Mouse (Mus musculus) midbrain, embryonic 12.5 days (tissue): ENCODE measurements at regions not wholly inside any gene's neighbourhood (a gene's known extent, or its start where the extent isn't known, plus 50 kb on each side); places are given as distances from the start of the nearest gene placed in this dataset.

Experiments used
- ATAC-seq: fragments of 200-750 bp; cut with Nextera tagmentation; 2 replicates; pipeline ENCODE4 v1.8.0; 2017; ENCODE audit warnings: low read depth, moderate TSS enrichment, moderate library complexity; ENCODE audit not compliant: low FRiP score
- H3K27ac ChIP-seq: fragments of 300-500 bp; sonication (generic); replicated peaks from 2 replicates; pipeline ENCODE4 v1.5.1; 2016; ENCODE audit warnings: mild to moderate bottlenecking
- H3K27me3 ChIP-seq: fragments of 300-500 bp; sonication (generic); 2 replicates; pipeline ENCODE4 v1.6.1; 2016; ENCODE audit warnings: mild to moderate bottlenecking
- H3K36me3 ChIP-seq: fragments of 300-500 bp; sonication (generic); 2 replicates; pipeline ENCODE4 v1.6.1; 2016
- H3K4me1 ChIP-seq: fragments of 300-500 bp; sonication (generic); 2 replicates; pipeline ENCODE4 v1.6.1; 2016
- H3K4me2 ChIP-seq: fragments of 300-500 bp; sonication (generic); replicated peaks from 2 replicates; pipeline ENCODE4 v1.6.1; 2016; ENCODE audit warnings: mild to moderate bottlenecking, moderate library complexity
- H3K4me3 ChIP-seq: fragments of 300-500 bp; sonication (generic); 2 replicates; pipeline ENCODE4 v1.5.1; 2016; ENCODE audit warnings: mild to moderate bottlenecking
- H3K9ac ChIP-seq: fragments of 300-500 bp; sonication (generic); replicated peaks from 2 replicates; pipeline ENCODE4 v1.6.1; 2016; ENCODE audit warnings: mild to moderate bottlenecking, moderate library complexity
- H3K9me3 ChIP-seq: fragments of 300-500 bp; sonication (generic); 2 replicates; pipeline ENCODE4 v1.6.1; 2016; ENCODE audit warnings: mild to moderate bottlenecking
- WGBS: fragments of 180-500 bp; shearing (Covaris S2); methylation state at CpG from one replicate; pipeline ENCODE4 v1.1.7; 2016; 5-methylcytosine and 5-hydroxymethylcytosine counted together

GRCm38 (mm10) chr14:99366281-99366987 is 67.9 kb downstream of the Klf5 start:
- Histone ChIP-seq H3K9ac (no peak overlapping the region), H3K36me3 (no peaks in the 10 kb centered on the region), H3K4me3 (peak overlapping the region; percentile 21), H3K9me3 (no peaks in the 10 kb centered on the region), H3K27ac (peak overlapping the region; percentile 63), H3K27me3 (peaks cover 8% of the 10 kb centered on the region; the same call in 1 of the 2 replicates), H3K4me1 (peaks cover 17% of the 10 kb centered on the region), H3K4me2 (peak overlapping the region; percentile 43)
- peak; percentile 95 for ATAC-seq
- 20% methylated on average over 21 of the region's 21 CpGs for WGBS

- no peaks in the 10 kb centered on the region for H3K9me3 ChIP-seq
- peaks cover 8% of the 10 kb centered on the region; the same call in 1 of the 2 replicates for H3K27me3 ChIP-seq
- peak; percentile 53 for ATAC-seq
- H3K4me3 ChIP-seq = 0 out of 2 replicates have a peak overlapping the region, but pooled peaks have one; percentile 21
- peaks cover 17% of the 10 kb centered on the region for H3K4me1 ChIP-seq
- H3K36me3 ChIP-seq = no peaks in the 10 kb centered on the region
- H3K27ac ChIP-seq = peak overlapping the region; percentile 63
- H3K9ac ChIP-seq = no peak overlapping the region
- 25% methylated on average over 11 of the region's 11 CpGs for WGBS
- H3K4me2 ChIP-seq = peak overlapping the region; percentile 43
These were observed 68.6 kb downstream of the Klf5 start for GRCm38 (mm10) chr14:99366996-99367555.

- Histone ChIP-seq H3K4me2 (no peak overlapping the region), H3K9ac (no peak overlapping the region), H3K9me3 (no peaks in the 10 kb centered on the region), H3K27me3 (peaks cover 8% of the 10 kb centered on the region; the same call in 1 of the 2 replicates), H3K4me1 (peaks cover 17% of the 10 kb centered on the region), H3K36me3 (no peaks in the 10 kb centered on the region), H3K27ac (no peak overlapping the region), H3K4me3 (no peak overlapping the region)
- ATAC-seq = no peak
- WGBS = 86% methylated on average over 5 of the region's 5 CpGs
These were observed 70.9 kb downstream of the Klf5 start for GRCm38 (mm10) chr14:99369366-99369765.

- Histone ChIP-seq H3K36me3 (no peaks in the 10 kb centered on the region), H3K27me3 (peaks cover 8% of the 10 kb centered on the region; the same call in 1 of the 2 replicates), H3K27ac (no peak overlapping the region), H3K9me3 (no peaks in the 10 kb centered on the region), H3K4me2 (no peak overlapping the region), H3K4me1 (no peaks in the 10 kb centered on the region), H3K4me3 (no peak overlapping the region), H3K9ac (no peak overlapping the region)
- 78% methylated on average over 4 of the region's 4 CpGs for WGBS
- no peak for ATAC-seq
These were observed 75.2 kb downstream of the Klf5 start for GRCm38 (mm10) chr14:99373682-99374081.

GRCm38 (mm10) chr14:99375040-99375610 is 76.6 kb downstream of the Klf5 start:
- no peak overlapping the region for H3K4me3 ChIP-seq
- no peaks in the 10 kb centered on the region for H3K4me1 ChIP-seq
- H3K27ac ChIP-seq = no peak overlapping the region
- H3K9ac ChIP-seq = no peak overlapping the region
- peaks cover 8% of the 10 kb centered on the region; the same call in 1 of the 2 replicates for H3K27me3 ChIP-seq
- no peak overlapping the region for H3K4me2 ChIP-seq
- no peaks in the 10 kb centered on the region for H3K36me3 ChIP-seq
- ATAC-seq = no peak
- 58% methylated on average over 5 of the region's 5 CpGs for WGBS
- H3K9me3 ChIP-seq = no peaks in the 10 kb centered on the region

GRCm38 (mm10) chr14:99376652-99377502 is 78.4 kb downstream of the Klf5 start:
- H3K4me1 ChIP-seq = no peaks in the 10 kb centered on the region
- H3K27ac ChIP-seq = no peak overlapping the region
- no peak overlapping the region for H3K4me2 ChIP-seq
- no peak overlapping the region for H3K4me3 ChIP-seq
- no peak for ATAC-seq
- WGBS = 87% methylated on average over 11 of the region's 11 CpGs
- no peak overlapping the region for H3K9ac ChIP-seq
- no peaks in the 10 kb centered on the region for H3K36me3 ChIP-seq
- H3K9me3 ChIP-seq = no peaks in the 10 kb centered on the region
- H3K27me3 ChIP-seq = 0 out of 2 replicates have a peak, but pooled peaks cover 3% of the 10 kb centered on the region

GRCm38 (mm10) chr14:99381262-99382017 is 82.9 kb downstream of the Klf5 start:
- no peak for ATAC-seq
- no peak overlapping the region for H3K9ac ChIP-seq
- no peaks in the 10 kb centered on the region for H3K36me3 ChIP-seq
- no peak overlapping the region for H3K4me3 ChIP-seq
- no peak overlapping the region for H3K27ac ChIP-seq
- no peaks in the 10 kb centered on the region for H3K27me3 ChIP-seq
- H3K4me1 ChIP-seq = no peaks in the 10 kb centered on the region
- WGBS = 89% methylated on average over 10 of the region's 10 CpGs
- H3K4me2 ChIP-seq = no peak overlapping the region
- no peaks in the 10 kb centered on the region for H3K9me3 ChIP-seq

GRCm38 (mm10) chr14:99382051-99382450 is 83.6 kb downstream of the Klf5 start:
- H3K4me1 ChIP-seq = no peaks in the 10 kb centered on the region
- 84% methylated on average over 5 of the region's 5 CpGs for WGBS

GRCm38 (mm10) chr14:99383170-99383569 is 84.7 kb downstream of the Klf5 start:
- no peaks in the 10 kb centered on the region for H3K27me3 ChIP-seq
- no peaks in the 10 kb centered on the region for H3K4me1 ChIP-seq
- no peak overlapping the region for H3K4me3 ChIP-seq
- H3K27ac ChIP-seq = no peak overlapping the region
- H3K4me2 ChIP-seq = no peak overlapping the region
- H3K9me3 ChIP-seq = no peaks in the 10 kb centered on the region
- no peak for ATAC-seq
- WGBS = 87% methylated on average over 6 of the region's 6 CpGs
- no peak overlapping the region for H3K9ac ChIP-seq
- H3K36me3 ChIP-seq = no peaks in the 10 kb centered on the region

More at GRCm38 (mm10) chr14:99382051-99382450, 83.6 kb downstream of the Klf5 start:
- Histone ChIP-seq H3K4me2 (no peak overlapping the region), H3K9ac (no peak overlapping the region), H3K27ac (no peak overlapping the region), H3K9me3 (no peaks in the 10 kb centered on the region), H3K27me3 (no peaks in the 10 kb centered on the region), H3K36me3 (no peaks in the 10 kb centered on the region), H3K4me3 (no peak overlapping the region)
- ATAC-seq = no peak

GRCm38 (mm10) chr14:99387581-99387980 is 89.1 kb downstream of the Klf5 start:
- H3K9me3 ChIP-seq = no peaks in the 10 kb centered on the region
- H3K4me3 ChIP-seq = no peak overlapping the region
- H3K9ac ChIP-seq = no peak overlapping the region
- H3K36me3 ChIP-seq = no peaks in the 10 kb centered on the region
- H3K4me1 ChIP-seq = no peaks in the 10 kb centered on the region
- H3K27me3 ChIP-seq = no peaks in the 10 kb centered on the region
- no peak overlapping the region for H3K27ac ChIP-seq
- no peak overlapping the region for H3K4me2 ChIP-seq
- ATAC-seq = no peak
- 95% methylated on average over 6 of the region's 6 CpGs for WGBS

- H3K4me2 ChIP-seq = no peak overlapping the region
- no peak for ATAC-seq
- H3K9ac ChIP-seq = no peak overlapping the region
- H3K4me3 ChIP-seq = no peak overlapping the region
- H3K27ac ChIP-seq = no peak overlapping the region
- H3K9me3 ChIP-seq = no peaks in the 10 kb centered on the region
- no peaks in the 10 kb centered on the region for H3K27me3 ChIP-seq
- H3K36me3 ChIP-seq = no peaks in the 10 kb centered on the region
- WGBS = 90% methylated on average over 5 of the region's 5 CpGs
- no peaks in the 10 kb centered on the region for H3K4me1 ChIP-seq
These were observed 90.8 kb downstream of the Klf5 start for GRCm38 (mm10) chr14:99389306-99389705.
